Mouse (Mus musculus): Measurements from ENCODE around the gene Kcna2. TPM values are rescaled to one million over a fixed set of nuclear protein-coding genes. Genes with fewer than 3 reads are reported as not detected.

The Kcna2 gene
- polyA plus RNA-seq, 1 experiment from 2014 or later = 0.08 TPM

GRCm38 (mm10) chr3:107084586-107084985 is 16.4 kb upstream of the Kcna2 start:
- H3K4me1 ChIP-seq = no peaks in the 10 kb centered on the region
- 75% methylated on average over 3 of the region's 3 CpGs for WGBS
- no peak overlapping the region for H3K4me2 ChIP-seq
- no peaks in the 10 kb centered on the region for H3K27me3 ChIP-seq
- no peak overlapping the region for H3K4me3 ChIP-seq (replicated peaks)
- ATAC-seq (replicated peaks; ENCODE audit: low FRiP score) = no peak
- H3K36me3 ChIP-seq = no peaks in the 10 kb centered on the region
- no peak overlapping the region for H3K9ac ChIP-seq
- H3K27ac ChIP-seq = no peak overlapping the region
- H3K9me3 ChIP-seq (replicated peaks) = no peaks in the 10 kb centered on the region

- no peak overlapping the region for H3K4me2 ChIP-seq
- H3K27me3 ChIP-seq = no peaks in the 10 kb centered on the region
- H3K9ac ChIP-seq = no peak overlapping the region
- no peaks in the 10 kb centered on the region for H3K9me3 ChIP-seq (replicated peaks)
- ATAC-seq (replicated peaks; ENCODE audit: low FRiP score) = no peak
- 90% methylated on average over 4 of the region's 4 CpGs for WGBS
- H3K27ac ChIP-seq = no peak overlapping the region
- no peak overlapping the region for H3K4me3 ChIP-seq (replicated peaks)
- no peaks in the 10 kb centered on the region for H3K36me3 ChIP-seq
- no peaks in the 10 kb centered on the region for H3K4me1 ChIP-seq
Observed at GRCm38 (mm10) chr3:107087410-107087809, 13.5 kb upstream of the Kcna2 start.

- Histone ChIP-seq H3K9me3 (replicated peaks) (no peaks in the 10 kb centered on the region), H3K27ac (no peak overlapping the region), H3K4me2 (no peak overlapping the region), H3K36me3 (no peaks in the 10 kb centered on the region), H3K4me3 (replicated peaks) (no peak overlapping the region), H3K9ac (no peak overlapping the region), H3K4me1 (no peaks in the 10 kb centered on the region), H3K27me3 (no peaks in the 10 kb centered on the region)
- ATAC-seq (replicated peaks; ENCODE audit: low FRiP score) = no peak
- WGBS = 89% methylated on average over 3 of the region's 3 CpGs
Observed at GRCm38 (mm10) chr3:107088820-107089219, 12.1 kb upstream of the Kcna2 start.

GRCm38 (mm10) chr3:107089475-107089874 is 11.5 kb upstream of the Kcna2 start:
- no peak overlapping the region for H3K4me2 ChIP-seq
- H3K4me3 ChIP-seq (replicated peaks) = no peak overlapping the region
- no peaks in the 10 kb centered on the region for H3K4me1 ChIP-seq
- 52% methylated on average over 3 of the region's 3 CpGs for WGBS
- ATAC-seq (replicated peaks; ENCODE audit: low FRiP score) = 0 out of 2 replicates have a peak, but pooled peaks have one; percentile 12
- H3K27me3 ChIP-seq = no peaks in the 10 kb centered on the region
- no peaks in the 10 kb centered on the region for H3K9me3 ChIP-seq (replicated peaks)
- no peaks in the 10 kb centered on the region for H3K36me3 ChIP-seq
- no peak overlapping the region for H3K9ac ChIP-seq
- H3K27ac ChIP-seq = no peak overlapping the region

- Histone ChIP-seq H3K9ac (no peak overlapping the region), H3K4me3 (replicated peaks) (no peak overlapping the region), H3K27me3 (no peaks in the 10 kb centered on the region), H3K9me3 (replicated peaks) (no peaks in the 10 kb centered on the region), H3K4me2 (no peak overlapping the region), H3K4me1 (no peaks in the 10 kb centered on the region), H3K36me3 (no peaks in the 10 kb centered on the region), H3K27ac (no peak overlapping the region)
- WGBS = 62% methylated on average over 7 of the region's 7 CpGs
- no peak for ATAC-seq (replicated peaks; ENCODE audit: low FRiP score)
Observed at GRCm38 (mm10) chr3:107090001-107090400, 10.9 kb upstream of the Kcna2 start.

GRCm38 (mm10) chr3:107090403-107091150 is 10.4 kb upstream of the Kcna2 start:
- Histone ChIP-seq H3K4me1 (no peaks in the 10 kb centered on the region), H3K9ac (no peak overlapping the region), H3K9me3 (replicated peaks) (no peaks in the 10 kb centered on the region), H3K4me3 (replicated peaks) (no peak overlapping the region), H3K27me3 (no peaks in the 10 kb centered on the region), H3K36me3 (no peaks in the 10 kb centered on the region), H3K27ac (no peak overlapping the region), H3K4me2 (no peak overlapping the region)
- WGBS = 72% methylated on average over 11 of the region's 11 CpGs
- ATAC-seq (replicated peaks; ENCODE audit: low FRiP score) = no peak

GRCm38 (mm10) chr3:107094028-107094427 is 6.9 kb upstream of the Kcna2 start:
- no peak overlapping the region for H3K9ac ChIP-seq
- 7% methylated on average over 4 of the region's 4 CpGs for WGBS

GRCm38 (mm10) chr3:107096269-107096731 is 4.6 kb upstream of the Kcna2 start:
- H3K36me3 ChIP-seq = no peaks in the 10 kb centered on the region
- H3K4me3 ChIP-seq (replicated peaks) = no peak overlapping the region
- ATAC-seq (replicated peaks; ENCODE audit: low FRiP score) = no peak
- H3K27ac ChIP-seq = no peak overlapping the region
- 70% methylated on average over 3 of the region's 3 CpGs for WGBS
- H3K27me3 ChIP-seq = peaks cover 36% of the 10 kb centered on the region
- no peak overlapping the region for H3K9ac ChIP-seq
- H3K4me1 ChIP-seq = peaks cover 8% of the 10 kb centered on the region
- H3K4me2 ChIP-seq = no peak overlapping the region
- no peaks in the 10 kb centered on the region for H3K9me3 ChIP-seq (replicated peaks)

More at GRCm38 (mm10) chr3:107094028-107094427, 6.9 kb upstream of the Kcna2 start:
- Histone ChIP-seq H3K4me1 (no peaks in the 10 kb centered on the region), H3K9me3 (replicated peaks) (no peaks in the 10 kb centered on the region), H3K27ac (no peak overlapping the region), H3K4me2 (no peak overlapping the region), H3K4me3 (replicated peaks) (no peak overlapping the region), H3K36me3 (no peaks in the 10 kb centered on the region), H3K27me3 (peaks cover 13% of the 10 kb centered on the region; the same call in 1 of the 2 replicates)
- ATAC-seq (replicated peaks; ENCODE audit: low FRiP score) = no peak

- 53% methylated on average over 2 of the region's 2 CpGs for WGBS
- no peaks in the 10 kb centered on the region for H3K36me3 ChIP-seq
- no peak overlapping the region for H3K4me2 ChIP-seq
- no peak for ATAC-seq (replicated peaks; ENCODE audit: low FRiP score)
- H3K9me3 ChIP-seq (replicated peaks) = no peaks in the 10 kb centered on the region
- H3K27me3 ChIP-seq = peaks cover 68% of the 10 kb centered on the region
- H3K4me1 ChIP-seq = peaks cover 22% of the 10 kb centered on the region
- H3K4me3 ChIP-seq (replicated peaks) = no peak overlapping the region
- no peak overlapping the region for H3K9ac ChIP-seq
- no peak overlapping the region for H3K27ac ChIP-seq
Observed at GRCm38 (mm10) chr3:107099866-107100265, 1.1 kb upstream of the Kcna2 start.

GRCm38 (mm10) chr3:107101456-107101786 is 475 bp downstream of the Kcna2 start:
- Histone ChIP-seq H3K4me3 (replicated peaks) (peak overlapping the region; percentile 55), H3K4me1 (peaks cover 22% of the 10 kb centered on the region), H3K36me3 (no peaks in the 10 kb centered on the region), H3K27ac (no peak overlapping the region), H3K9ac (no peak overlapping the region), H3K4me2 (peak overlapping the region; percentile 98), H3K9me3 (replicated peaks) (no peaks in the 10 kb centered on the region), H3K27me3 (peaks cover 68% of the 10 kb centered on the region)
- ATAC-seq (replicated peaks; ENCODE audit: low FRiP score) = peak; percentile 55; the same call in 1 of the 2 replicates
- WGBS = under 1% methylated on average over 40 of the region's 41 CpGs

GRCm38 (mm10) chr3:107101787-107102651 is 1.1 kb downstream of the Kcna2 start:
- peak; percentile 49 for ATAC-seq (replicated peaks; ENCODE audit: low FRiP score)
- Histone ChIP-seq H3K27me3 (peaks cover 68% of the 10 kb centered on the region), H3K27ac (no peak overlapping the region), H3K4me3 (replicated peaks) (peak overlapping the region; percentile 55), H3K36me3 (no peaks in the 10 kb centered on the region), H3K9ac (no peak overlapping the region), H3K4me2 (peak overlapping the region; percentile 98), H3K9me3 (replicated peaks) (no peaks in the 10 kb centered on the region), H3K4me1 (peaks cover 22% of the 10 kb centered on the region)
- under 1% methylated on average over 53 of the region's 53 CpGs for WGBS

GRCm38 (mm10) chr3:107103041-107103440 is 2.1 kb downstream of the Kcna2 start:
- H3K27me3 ChIP-seq = peaks cover 63% of the 10 kb centered on the region
- no peak for ATAC-seq (replicated peaks; ENCODE audit: low FRiP score)

More at GRCm38 (mm10) chr3:107103041-107103440, 2.1 kb downstream of the Kcna2 start:
- H3K4me1 ChIP-seq = peaks cover 22% of the 10 kb centered on the region
- H3K9me3 ChIP-seq (replicated peaks) = no peaks in the 10 kb centered on the region
- H3K36me3 ChIP-seq = no peaks in the 10 kb centered on the region
- H3K4me2 ChIP-seq = peak overlapping the region; percentile 98
- no peak overlapping the region for H3K9ac ChIP-seq
- H3K4me3 ChIP-seq (replicated peaks) = no peak overlapping the region
- H3K27ac ChIP-seq = no peak overlapping the region
- 76% methylated on average over 7 of the region's 7 CpGs for WGBS
